Mouse (Mus musculus) bone marrow, adult 2 months (tissue): ENCODE data around the gene Spag7.

Experiments used
- CTCF ChIP-seq: fragments of 200-500 bp; IDR thresholded peaks from 2 replicates; pipeline ENCODE4 v1.5.1; 2011; ENCODE audit warnings: low read length, control low read depth; ENCODE audit not compliant: control insufficient read depth, insufficient read depth
- POLR2A ChIP-seq: fragments of 200-500 bp; IDR thresholded peaks from 2 replicates; pipeline ENCODE4 v1.6.1; 2011; ENCODE audit warnings: low read depth, mild to moderate bottlenecking, control low read depth, low read length, borderline replicate concordance; ENCODE audit not compliant: control insufficient read depth

- TF ChIP-seq CTCF (peak; percentile 24), POLR2A (peak; percentile 59; the same call in 1 of the 2 replicates)
Measured at GRCm38 (mm10) chr11:70687601-70688199, 18.5 kb upstream of the Spag7 start, which contains the start of gene Camta2.
